Mouse (Mus musculus) hindbrain, embryonic 13.5 days (tissue): ENCODE measurements around the gene Olfr329-ps. TPM values are rescaled to one million over a fixed set of nuclear protein-coding genes. Genes with fewer than 3 reads are reported as not detected.
"Not testable (repeated sequence)": the region's sequence is repeated elsewhere in the genome, so short reads cannot be mapped to it uniquely, and the experiment has no call there.

ENCODE experiments used
- ATAC-seq: fragments of 200-750 bp; cut with Nextera tagmentation; 2 replicates; pipeline ENCODE4 v1.8.0; 2017; ENCODE audit warnings: moderate TSS enrichment; ENCODE audit not compliant: low FRiP score
- H3K27ac ChIP-seq: fragments of 300-500 bp; sonication (generic); 2 replicates; pipeline ENCODE4 v1.5.1; 2015; ENCODE audit warnings: inconsistent platforms, mild to moderate bottlenecking, moderate library complexity
- H3K27me3 ChIP-seq: fragments of 300-500 bp; sonication (generic); 2 replicates; pipeline ENCODE4 v1.6.1; 2015; ENCODE audit warnings: mild to moderate bottlenecking, inconsistent platforms
- H3K36me3 ChIP-seq: fragments of 300-500 bp; sonication (generic); 2 replicates; pipeline ENCODE4 v1.6.1; 2015; ENCODE audit warnings: mild to moderate bottlenecking, inconsistent platforms
- H3K4me1 ChIP-seq: fragments of 300-500 bp; sonication (generic); replicated peaks from 2 replicates; pipeline ENCODE4 v1.6.1; 2015; ENCODE audit warnings: inconsistent platforms
- H3K4me2 ChIP-seq: fragments of 300-500 bp; sonication (generic); 2 replicates; pipeline ENCODE4 v1.6.1; 2015; ENCODE audit warnings: inconsistent platforms, mild to moderate bottlenecking, moderate library complexity
- H3K4me3 ChIP-seq: fragments of 300-500 bp; sonication (generic); 2 replicates; pipeline ENCODE4 v1.5.1; 2015; ENCODE audit warnings: mild to moderate bottlenecking, inconsistent platforms
- H3K9ac ChIP-seq: fragments of 300-500 bp; sonication (generic); 2 replicates; pipeline ENCODE4 v1.6.1; 2015; ENCODE audit warnings: mild to moderate bottlenecking, inconsistent platforms
- H3K9me3 ChIP-seq: fragments of 300-500 bp; sonication (generic); 2 replicates; pipeline ENCODE4 v1.6.1; 2016; ENCODE audit warnings: inconsistent platforms
- WGBS: fragments of 180-500 bp; shearing (Covaris S2); methylation state at CpG from one replicate; pipeline ENCODE4 v1.1.7; 2015; 5-methylcytosine and 5-hydroxymethylcytosine counted together
- polyA plus RNA-seq: library from polyadenylated mRNA; unstranded; fragments of >200 nt; fragmentation: Nextera tagmentation; extraction: Ambion mirVana; gene quantifications from 2 replicates; pipeline ENCODE4 v1.2.1, GENCODE M21; 2015

Olfr329-ps gene
- polyA plus RNA-seq: not detected in 2 replicates

DNA sequence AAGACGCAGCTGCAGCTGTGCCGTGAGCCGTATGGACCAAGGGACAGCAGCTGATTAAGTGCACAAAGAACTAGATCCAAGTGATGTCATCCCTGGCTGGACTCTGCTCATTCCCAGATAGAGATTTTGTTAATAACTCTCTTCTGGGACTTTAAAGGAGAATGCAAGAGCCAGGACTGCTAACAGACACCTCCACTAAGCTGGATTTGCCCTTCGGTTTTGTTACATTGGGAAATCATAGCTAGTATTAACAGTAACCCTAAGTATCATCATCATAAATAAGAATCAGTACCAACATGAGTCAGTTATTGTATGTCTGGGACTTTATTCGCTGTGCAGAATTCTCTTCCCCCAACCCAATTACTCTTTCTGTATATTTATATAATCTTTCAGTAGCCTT lies at the start of gene Olfr329-ps:
Gene Olfr329-ps (minus strand): TSS at position 101 of the 400 bp plus-strand sequence.
- ATAC-seq: no peak
- no peak within 1 kb of the TSS for H3K4me3 ChIP-seq
- no peaks in the 10 kb centered on the region for H3K27me3 ChIP-seq
- no peaks in the 10 kb centered on the region for H3K4me1 ChIP-seq
- no peaks in the 10 kb centered on the region for H3K9me3 ChIP-seq
- no peaks in the 10 kb centered on the region for H3K36me3 ChIP-seq
- 89% methylated on average over 5 of the region's 5 CpGs for WGBS
- no peak within 1 kb of the TSS for H3K9ac ChIP-seq
- H3K27ac ChIP-seq: no peak within 1 kb of the TSS
- no peak within 1 kb of the TSS for H3K4me2 ChIP-seq

DNA sequence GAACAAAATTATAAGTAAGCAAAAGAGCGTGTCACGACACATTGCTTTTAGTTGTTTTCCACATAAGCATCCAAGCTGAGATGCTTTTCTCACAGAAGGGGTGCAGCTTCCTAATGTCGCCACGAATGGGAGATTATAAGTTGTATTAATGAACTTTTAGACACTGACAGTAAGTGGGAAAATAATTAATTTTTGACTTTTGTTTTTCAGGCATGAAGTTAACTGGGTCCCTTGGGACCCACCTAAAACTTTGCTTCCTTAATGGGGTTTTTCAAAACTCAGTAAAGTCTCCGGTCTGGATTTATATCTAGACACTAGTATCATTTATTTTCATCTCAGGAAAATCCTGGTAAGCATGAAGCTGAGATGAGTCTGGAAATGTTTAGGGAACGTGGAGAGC lies 48.6 kb upstream of the Olfr329-ps start, which contains the start of gene Olfr324:
Gene Olfr324 (plus strand): TSS at position 301 of the 400 bp plus-strand sequence.
- Histone ChIP-seq H3K4me1 (no peaks in the 10 kb centered on the region), H3K27ac (no peak within 1 kb of the TSS), H3K27me3 (no peaks in the 10 kb centered on the region), H3K4me2 (no peak within 1 kb of the TSS), H3K4me3 (no peak within 1 kb of the TSS), H3K9me3 (no peaks in the 10 kb centered on the region), H3K36me3 (no peaks in the 10 kb centered on the region), H3K9ac (no peak within 1 kb of the TSS)
- 86% methylated on average over 6 of the region's 6 CpGs for WGBS
- no peak for ATAC-seq

DNA sequence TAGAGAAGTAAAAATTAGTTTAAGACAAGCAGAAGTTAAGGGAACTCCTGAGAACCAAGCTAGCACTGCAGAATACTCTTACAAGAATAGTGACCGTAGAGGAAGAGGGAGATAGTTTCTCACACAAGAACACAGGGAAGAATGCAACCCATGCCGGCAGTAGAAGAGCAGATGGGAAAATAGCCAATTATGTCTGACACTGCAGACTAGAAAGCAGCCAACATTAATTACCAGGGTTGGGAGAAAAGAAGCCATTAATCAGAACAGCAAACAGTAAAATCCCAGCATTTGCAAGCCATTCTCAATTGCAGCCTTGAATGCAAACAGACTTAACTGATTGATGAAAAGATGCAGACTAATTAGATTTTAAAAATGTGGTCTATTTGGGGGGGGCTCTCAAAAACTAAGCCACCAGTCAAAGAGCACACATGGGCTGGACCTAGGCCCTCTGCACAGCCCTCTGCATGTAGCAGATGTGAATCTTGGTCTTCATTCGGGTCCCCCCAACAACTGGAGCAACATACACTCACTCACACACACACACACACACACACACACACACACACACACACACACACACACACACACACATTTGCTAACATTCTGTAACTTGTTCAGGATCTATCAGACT lies 42.5 kb upstream of the Olfr329-ps start:
- Histone ChIP-seq H3K4me1 (no peaks in the 10 kb centered on the region), H3K9ac (no peak overlapping the region), H3K27me3 (no peaks in the 10 kb centered on the region), H3K36me3 (no peaks in the 10 kb centered on the region), H3K9me3 (no peaks in the 10 kb centered on the region), H3K27ac (no peak overlapping the region; the same call in 1 of the 2 replicates), H3K4me2 (no peak overlapping the region), H3K4me3 (no peak overlapping the region)
- 60% methylated on average over 3 of the region's 3 CpGs for WGBS
- no peak for ATAC-seq

DNA sequence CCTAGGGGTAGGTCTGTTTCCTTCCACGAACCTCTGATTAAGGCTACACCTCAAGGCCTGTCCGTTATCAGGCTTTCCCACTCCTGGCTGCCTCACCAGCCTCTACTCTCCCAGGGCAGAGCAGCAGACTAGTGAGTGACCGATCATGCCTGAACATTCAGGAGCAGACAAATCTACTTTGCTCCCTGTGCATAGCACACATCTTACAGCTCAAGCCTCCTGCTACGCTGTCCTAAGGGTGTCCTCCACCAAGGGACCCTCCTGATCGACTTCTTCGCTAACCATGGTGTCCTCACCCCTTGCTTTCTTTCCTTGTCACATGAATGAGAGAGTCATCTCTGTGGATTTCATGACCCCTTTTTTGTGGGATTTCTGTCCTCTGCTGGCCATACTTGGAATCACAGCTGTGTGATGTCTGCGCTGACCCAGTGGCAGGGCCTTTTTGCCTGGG lies 41.7 kb upstream of the Olfr329-ps start:
- Histone ChIP-seq H3K36me3 (no peaks in the 10 kb centered on the region), H3K4me2 (no peak overlapping the region), H3K27ac (no peak overlapping the region), H3K27me3 (no peaks in the 10 kb centered on the region), H3K9me3 (no peaks in the 10 kb centered on the region), H3K9ac (no peak overlapping the region), H3K4me1 (no peaks in the 10 kb centered on the region), H3K4me3 (no peak overlapping the region)
- no peak for ATAC-seq
- WGBS: 68% methylated on average over 7 of the region's 7 CpGs

DNA sequence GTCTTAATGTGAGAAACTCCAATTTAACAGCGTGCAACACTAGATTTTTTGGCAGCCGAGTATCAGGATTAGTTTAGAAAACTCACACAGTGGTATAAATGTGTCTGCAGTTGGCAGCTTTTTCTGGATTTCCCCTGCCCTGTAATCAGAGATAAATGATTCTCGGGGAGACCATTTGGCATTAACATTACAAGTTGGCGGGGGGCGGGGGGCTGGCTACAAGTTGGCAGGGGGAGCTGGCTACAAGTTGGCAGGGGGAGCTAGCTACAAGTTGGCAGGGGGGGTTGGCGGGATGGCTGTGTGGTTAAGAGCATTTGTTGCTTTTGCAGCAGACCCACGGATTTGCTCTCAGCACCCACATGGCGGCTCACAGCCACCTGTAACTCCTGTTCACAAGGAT lies 32.4 kb upstream of the Olfr329-ps start:
- Histone ChIP-seq H3K9ac (no peak overlapping the region), H3K36me3 (no peaks in the 10 kb centered on the region), H3K27ac (no peak overlapping the region), H3K4me2 (no peak overlapping the region), H3K27me3 (no peaks in the 10 kb centered on the region), H3K4me3 (no peak overlapping the region), H3K4me1 (no peaks in the 10 kb centered on the region), H3K9me3 (no peaks in the 10 kb centered on the region)
- no peak for ATAC-seq
- 81% methylated on average over 8 of the region's 8 CpGs for WGBS

DNA sequence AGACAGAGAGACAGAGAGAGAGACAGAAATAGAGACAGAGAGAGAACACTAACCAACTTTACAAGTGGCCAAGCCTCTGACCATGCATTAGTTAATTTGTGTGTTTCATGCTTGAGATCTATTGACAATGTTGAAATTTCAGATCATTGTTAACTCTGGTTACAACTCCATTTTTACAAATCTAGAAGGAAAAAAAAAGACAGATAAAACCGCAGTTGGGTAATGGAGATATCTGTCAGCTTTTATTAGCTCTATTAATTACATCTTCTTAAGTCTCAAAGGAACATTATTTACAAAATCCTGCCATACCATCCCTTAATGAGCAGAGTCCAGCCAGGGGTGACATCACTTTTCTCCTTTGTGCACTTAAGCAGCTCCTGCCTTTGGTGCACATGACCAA lies 31.2 kb upstream of the Olfr329-ps start, which contains the start of gene Olfr325:
Gene Olfr325 (plus strand): TSS at position 301 of the 400 bp plus-strand sequence.
- H3K36me3 ChIP-seq: no peaks in the 10 kb centered on the region
- H3K9ac ChIP-seq: no peak within 1 kb of the TSS
- no peak within 1 kb of the TSS for H3K4me2 ChIP-seq
- 80% methylated on average over 1 of the region's 1 CpGs for WGBS
- no peaks in the 10 kb centered on the region for H3K27me3 ChIP-seq
- H3K27ac ChIP-seq: no peak within 1 kb of the TSS
- no peak for ATAC-seq
- H3K9me3 ChIP-seq: no peaks in the 10 kb centered on the region
- H3K4me1 ChIP-seq: no peaks in the 10 kb centered on the region
- no peak within 1 kb of the TSS for H3K4me3 ChIP-seq

DNA sequence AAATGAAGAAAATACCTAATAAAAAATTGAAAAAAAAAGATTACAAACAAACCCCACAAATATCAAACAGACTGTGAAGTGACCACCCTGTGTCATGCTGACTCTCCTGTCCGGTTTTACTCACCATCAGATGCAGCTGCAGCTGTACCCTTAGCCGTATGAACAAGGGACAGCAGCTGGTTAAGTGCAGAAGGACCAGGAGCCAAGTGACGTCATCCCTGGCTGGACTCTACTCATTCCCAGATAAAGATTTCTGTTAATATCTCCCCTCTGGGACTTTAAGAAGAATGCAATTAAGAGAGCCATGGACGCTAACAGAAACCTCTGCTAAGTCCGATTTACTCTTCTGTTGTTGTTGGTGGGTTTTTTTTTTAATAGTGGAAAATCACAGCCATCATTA lies 24.2 kb upstream of the Olfr329-ps start, which contains the start of gene Olfr224:
Gene Olfr224 (minus strand): TSS at position 149 of the 400 bp plus-strand sequence.
- Histone ChIP-seq H3K27ac (no peak within 1 kb of the TSS), H3K4me1 (no peaks in the 10 kb centered on the region), H3K9me3 (no peaks in the 10 kb centered on the region), H3K4me2 (no peak within 1 kb of the TSS), H3K27me3 (no peaks in the 10 kb centered on the region), H3K36me3 (no peaks in the 10 kb centered on the region), H3K4me3 (no peak within 1 kb of the TSS), H3K9ac (no peak within 1 kb of the TSS)
- WGBS: 79% methylated on average over 5 of the region's 5 CpGs
- ATAC-seq: no peak

DNA sequence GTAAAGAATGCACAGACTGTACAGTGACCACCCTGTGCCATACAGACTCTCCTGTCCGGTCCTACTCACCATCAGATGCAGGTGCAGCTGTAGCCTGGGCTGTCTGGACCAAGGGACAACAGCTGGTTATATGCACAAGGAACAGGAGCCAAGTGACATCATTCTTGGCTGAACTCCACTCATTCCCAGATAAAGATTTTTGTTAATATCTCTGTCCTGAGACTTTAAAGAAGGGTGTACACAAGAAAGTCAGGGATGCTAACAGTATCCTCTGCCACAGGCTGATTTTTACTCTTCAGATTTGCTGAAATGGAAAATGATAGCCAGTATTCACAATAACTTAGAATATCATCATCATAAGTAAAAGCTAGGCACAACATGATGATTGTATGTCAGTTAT lies 9.3 kb upstream of the Olfr329-ps start, which contains the start of gene Olfr328:
Gene Olfr328 (minus strand): TSS at position 101 of the 400 bp plus-strand sequence.
- no peak for ATAC-seq
- Histone ChIP-seq H3K27ac (no peak within 1 kb of the TSS), H3K9me3 (no peaks in the 10 kb centered on the region), H3K4me2 (no peak within 1 kb of the TSS), H3K36me3 (no peaks in the 10 kb centered on the region), H3K4me3 (no peak within 1 kb of the TSS), H3K27me3 (no peaks in the 10 kb centered on the region), H3K9ac (no peak within 1 kb of the TSS), H3K4me1 (no peaks in the 10 kb centered on the region)
- 86% methylated on average over 1 of the region's 1 CpGs for WGBS

DNA sequence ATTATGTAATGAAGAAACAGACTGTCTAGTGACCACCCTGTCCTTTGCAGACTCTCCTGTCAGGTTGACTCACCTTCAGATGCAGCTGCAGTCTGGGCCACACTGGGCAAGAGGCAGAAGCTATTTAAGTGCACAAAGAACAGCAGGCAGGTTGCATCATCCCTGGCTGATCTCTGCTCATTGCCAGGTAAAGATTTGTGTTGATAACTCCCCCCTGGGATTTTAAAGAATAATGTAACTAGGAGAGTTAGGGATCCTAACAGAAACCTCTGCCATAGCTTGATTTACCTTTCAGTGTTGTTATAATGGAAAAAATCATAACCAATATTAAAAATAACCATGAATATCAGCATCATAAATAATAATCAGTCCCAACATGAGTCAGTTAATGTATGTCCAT lies 11.5 kb downstream of the Olfr329-ps start, which contains the start of gene Olfr330:
Gene Olfr330 (minus strand): TSS at position 101 of the 400 bp plus-strand sequence.
- not testable (repeated sequence) for H3K4me1 ChIP-seq, H3K4me2 ChIP-seq, H3K4me3 ChIP-seq, H3K27me3 ChIP-seq, ATAC-seq, H3K27ac ChIP-seq, H3K36me3 ChIP-seq, H3K9me3 ChIP-seq, H3K9ac ChIP-seq

DNA sequence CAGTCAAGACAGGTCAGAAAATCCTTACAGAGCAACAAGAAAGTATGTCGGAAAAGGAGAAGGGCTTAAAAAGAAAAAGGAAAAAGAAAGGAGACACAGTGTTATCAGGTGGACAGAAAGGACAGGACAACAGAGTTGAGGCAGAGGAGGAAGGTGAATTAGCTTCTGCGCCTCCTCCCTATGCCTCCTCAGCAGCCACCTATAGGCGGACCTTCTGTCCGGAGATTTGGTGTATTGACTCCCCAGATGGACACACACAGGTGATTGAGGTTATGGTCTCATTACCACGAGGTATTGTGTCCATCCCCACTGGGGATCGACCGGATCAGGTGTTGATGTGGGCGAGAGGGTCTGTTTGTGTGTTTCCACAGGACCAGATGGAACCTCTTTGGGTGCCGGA lies 26.5 kb downstream of the Olfr329-ps start:
- H3K4me1 ChIP-seq, H3K27ac ChIP-seq, H3K9me3 ChIP-seq, H3K4me3 ChIP-seq, H3K9ac ChIP-seq, H3K27me3 ChIP-seq, H3K4me2 ChIP-seq, H3K36me3 ChIP-seq, ATAC-seq: not testable (repeated sequence)
- 94% methylated on average over 7 of the region's 9 CpGs for WGBS

DNA sequence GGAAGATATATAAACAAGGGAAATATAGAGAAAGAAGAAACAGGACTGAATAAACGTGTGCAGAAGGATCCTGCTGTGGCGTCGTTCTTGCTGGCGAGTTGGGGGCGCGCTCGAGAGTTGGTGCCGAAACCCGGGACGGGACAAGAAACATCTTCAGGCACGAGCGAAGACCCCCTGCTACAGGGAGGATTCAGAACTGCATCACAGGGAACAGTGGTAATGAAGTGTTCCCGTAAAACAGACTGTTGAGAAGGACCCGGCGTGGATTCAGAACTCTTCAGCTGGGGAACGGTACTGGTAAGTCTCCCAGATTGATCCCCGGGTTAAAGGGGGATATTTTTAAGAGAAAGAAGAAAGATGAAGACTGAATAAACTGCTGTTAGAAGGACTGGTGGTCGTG lies 27.3 kb downstream of the Olfr329-ps start:
- not testable (repeated sequence) for ATAC-seq, H3K9ac ChIP-seq, H3K4me3 ChIP-seq, H3K4me2 ChIP-seq, H3K36me3 ChIP-seq, H3K27me3 ChIP-seq, H3K27ac ChIP-seq, H3K4me1 ChIP-seq, H3K9me3 ChIP-seq
- 91% methylated on average over 18 of the region's 18 CpGs for WGBS

DNA sequence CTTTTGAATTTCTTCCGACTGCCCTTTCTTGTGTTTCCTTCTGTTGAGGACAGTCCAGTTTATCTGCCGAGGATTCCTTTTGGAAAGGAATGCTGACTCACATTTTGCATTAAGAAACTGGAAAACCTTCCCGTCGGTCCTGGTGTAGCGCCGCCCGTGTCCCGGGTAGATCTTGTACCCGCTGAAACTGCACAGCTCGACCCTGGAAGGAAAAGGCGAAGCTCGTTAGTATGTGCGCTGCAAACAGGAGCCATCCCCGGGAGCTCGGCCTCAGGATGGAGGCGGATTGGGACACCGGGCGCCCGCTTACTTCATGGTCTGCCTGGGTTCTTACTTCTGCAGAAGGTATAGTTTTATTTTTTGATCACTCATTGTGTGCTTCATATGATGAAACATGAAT lies 37.2 kb downstream of the Olfr329-ps start:
- not testable (repeated sequence) for H3K4me3 ChIP-seq, ATAC-seq, H3K9ac ChIP-seq, H3K27me3 ChIP-seq, H3K9me3 ChIP-seq, H3K27ac ChIP-seq, H3K4me1 ChIP-seq, H3K4me2 ChIP-seq, H3K36me3 ChIP-seq
- WGBS: 88% methylated on average over 19 of the region's 19 CpGs

DNA sequence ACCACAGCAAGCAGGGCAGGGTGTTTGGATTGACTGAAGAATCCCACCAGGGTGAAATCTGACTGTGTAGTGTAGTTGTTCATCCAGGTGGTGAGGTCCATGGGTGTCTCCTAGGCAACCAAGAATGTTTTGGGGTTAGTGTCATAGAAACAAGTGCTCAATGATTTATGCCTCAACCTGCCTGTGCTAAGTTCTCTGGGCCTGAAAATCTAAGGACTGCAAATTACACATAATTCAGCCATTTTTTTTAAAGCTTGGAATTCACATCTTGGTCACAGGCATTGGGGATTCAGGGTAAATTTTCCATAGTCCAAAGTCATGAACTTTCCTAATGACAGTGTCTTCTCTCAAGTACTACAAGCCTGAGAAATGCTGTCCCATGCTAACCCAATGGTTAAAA lies 43.8 kb downstream of the Olfr329-ps start, which contains the start of gene Olfr331:
Gene Olfr331 (minus strand): TSS at position 101 of the 400 bp plus-strand sequence.
- not testable (repeated sequence) for ATAC-seq, H3K27ac ChIP-seq

More for the DNA sequence above, 43.8 kb downstream of the Olfr329-ps start, which contains the start of gene Olfr331:
- not testable (repeated sequence) for H3K4me2 ChIP-seq, H3K4me1 ChIP-seq, H3K36me3 ChIP-seq, H3K9me3 ChIP-seq, H3K9ac ChIP-seq, H3K4me3 ChIP-seq, H3K27me3 ChIP-seq
